Mouse (Mus musculus) macrophage (primary cell): ENCODE data around the gene Sh3tc1. TPM values are rescaled to one million over a fixed set of nuclear protein-coding genes. Genes with fewer than 3 reads are reported as not detected.
A peak's percentile ranks its signal among the peaks of the same experiment; 100 is the strongest.

Experiments used
- H3K27ac ChIP-seq: fragments of 350-480 bp; formaldehyde crosslinking; 2 replicates; pipeline ENCODE4 v1.9.0; 2021
- H3K36me3 ChIP-seq: fragments of 350-480 bp; formaldehyde crosslinking; 2 replicates; pipeline ENCODE4 v1.9.0; 2021; ENCODE audit errors: inconsistent target
- H3K4me3 ChIP-seq: fragments of 350-480 bp; formaldehyde crosslinking; 2 replicates; pipeline ENCODE4 v1.9.0; 2021; ENCODE audit errors: inconsistent target
- H3K79me2 ChIP-seq: fragments of 350-480 bp; formaldehyde crosslinking; 2 replicates; pipeline ENCODE4 v1.9.0; 2021; ENCODE audit errors: inconsistent target
- WGBS: methylation state at CpG from one replicate; pipeline ENCODE4 v1.1.7; 2026; ENCODE audit warnings: inconsistent platforms; ENCODE audit not compliant: missing documents; 5-methylcytosine and 5-hydroxymethylcytosine counted together
- polyA plus RNA-seq: library from polyadenylated mRNA; stranded (reverse); fragments of 250-400 nt; gene quantifications from 3 replicates; pipeline ENCODE4 v1.2.4, GENCODE M21; 2018; ENCODE audit warnings: inconsistent platforms

The Sh3tc1 gene
- polyA plus RNA-seq, 1 experiment from 2014 or later: 11.5 TPM

DNA sequence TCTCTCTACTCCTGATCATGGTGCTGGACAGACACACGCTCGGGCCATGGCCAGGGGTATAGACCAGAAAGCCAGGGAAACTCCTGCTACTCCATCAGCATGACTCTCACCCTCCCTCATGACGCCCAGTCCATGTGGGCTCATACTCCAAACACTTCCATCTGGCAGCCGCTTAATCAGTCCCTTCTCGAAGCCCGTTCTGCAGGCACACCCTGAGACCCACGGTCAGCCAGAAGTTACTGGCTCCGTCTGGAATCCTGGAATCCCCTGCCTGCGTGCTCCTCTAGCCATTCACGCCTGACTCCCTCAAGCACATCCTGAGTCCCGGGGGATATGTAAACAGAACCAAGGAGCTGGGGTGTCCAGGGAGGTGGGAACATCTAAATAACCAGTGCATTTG, 48.5 kb downstream of the Sh3tc1 start:
- Histone ChIP-seq H3K36me3 (0 out of 2 replicates have a peak, but pooled peaks cover under 1% of the 10 kb centered on the region), H3K79me2 (no peaks in the 10 kb centered on the region), H3K4me3 (no peak overlapping the region), H3K27ac (no peak overlapping the region)
- whole genome bisulfite sequencing: 95% methylated on average over 11 of the region's 11 CpGs

- Histone ChIP-seq H3K79me2 (no peaks in the 10 kb centered on the region), H3K4me3 (no peak overlapping the region), H3K27ac (no peak overlapping the region), H3K36me3 (no peaks in the 10 kb centered on the region)
- 96% methylated on average over 8 of the region's 8 CpGs for WGBS
Measured at GRCm38 (mm10) chr5:35690485-35691165, 49.2 kb downstream of the Sh3tc1 start.

DNA sequence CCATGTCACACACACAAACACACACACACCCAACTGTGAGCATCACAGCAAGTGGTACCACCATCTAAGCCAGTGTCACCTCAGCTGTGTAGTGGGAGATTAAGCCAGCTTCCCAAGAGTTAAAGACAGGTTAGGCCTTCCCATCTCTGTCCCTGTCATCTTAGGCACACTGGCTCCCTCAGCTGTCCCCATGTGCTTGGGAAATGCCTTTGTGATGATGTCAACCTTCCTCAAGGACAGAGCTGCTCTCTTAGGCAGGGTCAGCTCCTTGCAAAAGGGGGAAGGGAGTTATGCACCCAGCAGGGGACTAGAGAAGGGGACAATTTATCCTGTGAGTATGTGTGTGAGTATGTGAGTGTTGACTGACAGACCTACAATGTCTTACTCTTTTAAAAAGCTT, 50.4 kb downstream of the Sh3tc1 start:
- Histone ChIP-seq H3K4me3 (no peak overlapping the region), H3K79me2 (no peaks in the 10 kb centered on the region), H3K27ac (no peak overlapping the region), H3K36me3 (no peaks in the 10 kb centered on the region)

GRCm38 (mm10) chr5:35688851-35689250, 50.9 kb downstream of the Sh3tc1 start:
- WGBS: 70% methylated on average over 2 of the region's 2 CpGs
- no peaks in the 10 kb centered on the region for H3K79me2 ChIP-seq
- H3K27ac ChIP-seq: no peak overlapping the region
- no peak overlapping the region for H3K4me3 ChIP-seq
- no peaks in the 10 kb centered on the region for H3K36me3 ChIP-seq

DNA sequence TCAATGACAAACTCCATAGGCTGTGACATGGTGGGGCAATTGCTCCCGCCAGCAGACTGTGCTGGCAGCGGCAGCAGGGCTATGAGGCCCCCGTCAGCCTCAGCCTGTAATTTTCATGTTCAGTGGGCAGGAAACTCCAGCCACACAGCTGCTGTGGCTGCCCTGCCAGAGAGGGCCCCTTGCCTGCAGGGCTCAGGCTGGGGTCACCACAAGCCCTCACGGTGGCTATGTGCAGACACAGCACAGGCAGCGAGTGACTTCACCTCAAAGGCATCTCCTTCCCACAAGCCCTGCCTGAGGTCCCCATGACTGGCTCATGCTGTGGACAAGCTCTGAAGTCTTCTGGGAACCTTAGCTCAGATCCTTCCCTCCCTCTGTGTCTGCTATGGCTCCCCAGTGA, 52.7 kb downstream of the Sh3tc1 start:
- Histone ChIP-seq H3K27ac (no peak overlapping the region), H3K36me3 (no peaks in the 10 kb centered on the region), H3K79me2 (no peaks in the 10 kb centered on the region), H3K4me3 (no peak overlapping the region)
- WGBS: 59% methylated on average over 5 of the region's 5 CpGs

DNA sequence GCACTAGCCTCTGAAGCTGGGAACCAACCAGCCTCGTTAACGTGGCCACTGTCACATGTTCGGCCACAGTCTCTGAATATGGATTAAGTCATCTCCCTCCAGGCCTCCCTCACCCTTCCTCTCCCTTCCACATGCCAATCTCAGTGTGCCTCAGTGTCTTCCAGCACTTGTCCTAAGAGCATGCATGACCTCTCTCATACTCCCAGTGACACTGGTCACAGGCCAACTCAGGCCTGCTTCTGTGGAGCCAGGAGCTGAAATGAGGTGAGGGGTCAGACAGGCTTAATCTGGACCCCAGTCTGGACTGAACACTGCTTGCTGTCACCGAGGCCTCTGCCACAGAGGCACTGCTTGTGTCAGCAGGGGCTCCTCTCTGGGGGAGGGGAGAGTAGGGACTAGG, 53.5 kb downstream of the Sh3tc1 start:
- H3K4me3 ChIP-seq: no peak overlapping the region
- H3K36me3 ChIP-seq: no peaks in the 10 kb centered on the region
- WGBS: 86% methylated on average over 4 of the region's 4 CpGs
- H3K27ac ChIP-seq: no peak overlapping the region
- no peaks in the 10 kb centered on the region for H3K79me2 ChIP-seq

GRCm38 (mm10) chr5:35685079-35685478, 54.7 kb downstream of the Sh3tc1 start:
- Histone ChIP-seq H3K79me2 (no peaks in the 10 kb centered on the region), H3K36me3 (no peaks in the 10 kb centered on the region)
- 55% methylated on average over 3 of the region's 3 CpGs for WGBS

GRCm38 (mm10) chr5:35680958-35681357, 58.8 kb downstream of the Sh3tc1 start:
- H3K36me3 ChIP-seq: no peaks in the 10 kb centered on the region
- no peaks in the 10 kb centered on the region for H3K79me2 ChIP-seq
- WGBS: 71% methylated on average over 2 of the region's 2 CpGs

More at GRCm38 (mm10) chr5:35685079-35685478, 54.7 kb downstream of the Sh3tc1 start:
- Histone ChIP-seq H3K4me3 (no peak overlapping the region), H3K27ac (no peak overlapping the region)

GRCm38 (mm10) chr5:35679256-35680155, 60.3 kb downstream of the Sh3tc1 start, which contains the start of gene Htra3:
Gene Htra3, minus strand, starts transcription at chr5:35679782.
- Histone ChIP-seq H3K79me2 (no peaks in the 10 kb centered on the region), H3K27ac (no peak within 1 kb of the TSS), H3K4me3 (no peak within 1 kb of the TSS), H3K36me3 (no peaks in the 10 kb centered on the region)
- WGBS: 19% methylated on average over 36 of the region's 42 CpGs

More at GRCm38 (mm10) chr5:35680958-35681357, 58.8 kb downstream of the Sh3tc1 start:
- H3K27ac ChIP-seq: no peak overlapping the region
- no peak overlapping the region for H3K4me3 ChIP-seq

DNA sequence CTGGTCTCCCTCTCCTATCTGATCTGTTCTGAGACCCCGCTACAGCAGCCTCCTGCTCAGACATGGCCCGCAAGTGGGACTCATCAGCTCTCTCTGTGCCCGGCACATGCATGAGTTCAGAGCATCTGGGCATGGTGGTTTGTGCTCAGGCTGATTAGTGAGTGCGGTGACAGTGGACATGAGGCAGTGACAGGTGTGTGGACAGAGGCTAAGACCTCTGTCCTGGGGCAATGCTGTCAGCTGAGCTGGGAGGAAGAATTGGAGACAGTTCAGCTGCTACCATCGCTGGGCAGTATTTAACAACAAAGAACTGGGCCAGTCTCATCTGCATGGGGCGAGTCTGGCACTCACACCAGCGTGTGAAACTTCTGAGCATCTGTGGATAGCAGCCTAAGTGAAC, 62.8 kb downstream of the Sh3tc1 start:
- no peak overlapping the region for H3K27ac ChIP-seq
- no peaks in the 10 kb centered on the region for H3K79me2 ChIP-seq
- WGBS: 99% methylated on average over 7 of the region's 7 CpGs
- no peak overlapping the region for H3K4me3 ChIP-seq
- H3K36me3 ChIP-seq: no peaks in the 10 kb centered on the region

GRCm38 (mm10) chr5:35674081-35674555, 65.7 kb downstream of the Sh3tc1 start:
- Histone ChIP-seq H3K36me3 (no peaks in the 10 kb centered on the region), H3K27ac (no peak overlapping the region)
- WGBS: 87% methylated on average over 4 of the region's 4 CpGs

GRCm38 (mm10) chr5:35673086-35673485, 66.7 kb downstream of the Sh3tc1 start:
- Histone ChIP-seq H3K27ac (peak overlapping the region; percentile 62), H3K36me3 (no peaks in the 10 kb centered on the region), H3K4me3 (no peak overlapping the region), H3K79me2 (no peaks in the 10 kb centered on the region)
- WGBS: 19% methylated on average over 7 of the region's 7 CpGs

More at GRCm38 (mm10) chr5:35674081-35674555, 65.7 kb downstream of the Sh3tc1 start:
- Histone ChIP-seq H3K4me3 (no peak overlapping the region), H3K79me2 (no peaks in the 10 kb centered on the region)

GRCm38 (mm10) chr5:35672581-35672980, 67.2 kb downstream of the Sh3tc1 start:
- Histone ChIP-seq H3K36me3 (no peaks in the 10 kb centered on the region), H3K27ac (peak overlapping the region; percentile 62), H3K79me2 (no peaks in the 10 kb centered on the region), H3K4me3 (no peak overlapping the region)
- 82% methylated on average over 1 of the region's 1 CpGs for WGBS

- H3K27ac ChIP-seq: no peak overlapping the region
- H3K4me3 ChIP-seq: no peak overlapping the region
- WGBS: 84% methylated on average over 9 of the region's 9 CpGs
- H3K79me2 ChIP-seq: no peaks in the 10 kb centered on the region
- no peaks in the 10 kb centered on the region for H3K36me3 ChIP-seq
Measured at GRCm38 (mm10) chr5:35671474-35671891, 68.3 kb downstream of the Sh3tc1 start.

DNA sequence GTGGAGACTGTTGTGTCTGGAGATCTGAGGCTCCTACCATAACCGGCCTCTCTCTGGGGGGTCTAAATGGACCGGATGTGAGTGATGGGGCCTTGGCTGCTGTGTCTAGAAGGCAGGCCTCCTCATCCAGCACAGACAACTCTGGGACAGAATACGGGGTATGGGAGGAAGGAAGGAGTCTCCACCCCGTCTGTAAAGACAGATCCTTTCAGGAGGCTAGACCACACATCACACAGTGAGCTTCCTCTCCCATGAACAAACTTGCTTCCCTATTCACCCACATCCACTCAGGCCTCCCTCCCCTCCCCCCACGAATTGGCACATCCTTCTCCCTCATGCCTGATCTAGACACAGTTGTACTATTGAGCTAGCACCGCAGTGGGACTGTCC, 69.4 kb downstream of the Sh3tc1 start:
- H3K27ac ChIP-seq: 0 out of 2 replicates have a peak overlapping the region, but pooled peaks have one; percentile 8
- no peaks in the 10 kb centered on the region for H3K36me3 ChIP-seq
- H3K79me2 ChIP-seq: no peaks in the 10 kb centered on the region
- 9% methylated on average over 5 of the region's 6 CpGs for WGBS
- H3K4me3 ChIP-seq: no peak overlapping the region
